Mouse (Mus musculus): ENCODE measurements around the gene Has3. TPM values are rescaled to one million over a fixed set of nuclear protein-coding genes. Genes with fewer than 3 reads are reported as not detected.
"Not testable (repeated sequence)": the region's sequence is repeated elsewhere in the genome, so short reads cannot be mapped to it uniquely, and the experiment has no call there.

Gene Has3
- polyA plus RNA-seq, 1 experiment: 2.0 TPM

DNA sequence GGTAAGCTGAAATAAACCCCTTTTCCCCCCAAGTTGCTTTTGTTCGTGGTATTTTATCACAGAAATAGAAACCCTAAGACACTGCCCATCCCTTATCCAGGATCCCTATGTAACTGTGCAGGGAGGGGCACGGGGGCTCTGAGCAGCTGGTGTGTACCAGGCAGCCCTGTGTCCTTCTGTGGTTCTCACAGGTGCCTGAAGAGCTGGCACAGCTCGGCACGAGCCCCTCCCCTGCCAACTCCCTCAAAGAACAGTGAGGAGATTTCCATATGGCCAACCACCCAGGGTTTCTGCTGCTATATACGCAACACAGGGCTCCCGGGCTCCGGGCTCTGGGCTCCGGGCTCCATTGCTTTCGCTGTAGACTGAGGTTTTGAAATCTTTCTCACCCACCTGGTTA is 4.7 kb upstream of the Has3 start:
- H3K4me1 ChIP-seq (replicated peaks; ENCODE audit: control insufficient read depth, insufficient read depth, low read length): 0 out of 2 replicates have a peak, but pooled peaks cover 2% of the 10 kb centered on the region
- WGBS: 77% methylated on average over 9 of the region's 9 CpGs
- H3K27ac ChIP-seq (ENCODE audit: control insufficient read depth, insufficient read depth, low read length): no peak overlapping the region
- H3K36me3 ChIP-seq (ENCODE audit: control insufficient read depth, insufficient read depth, low read length): no peaks in the 10 kb centered on the region
- DNase-seq: no peak
- TF ChIP-seq CTCF (IDR thresholded peaks at IDR 0.05; ENCODE audit: borderline replicate concordance, control insufficient read depth, extremely low read depth, insufficient read depth, low read length, poor library complexity): no peak
- TF ChIP-seq POLR2A (IDR thresholded peaks at IDR 0.05; ENCODE audit: control insufficient read depth, extremely low read depth, insufficient read depth, low read length, poor library complexity): no peak
- peaks cover 2% of the 10 kb centered on the region; the same call in 1 of the 2 replicates for H3K27me3 ChIP-seq (ENCODE audit: control insufficient read depth, insufficient read depth, low read length)
- no peak overlapping the region for H3K4me3 ChIP-seq (ENCODE audit: control insufficient read depth, insufficient read depth, low read length)

DNA sequence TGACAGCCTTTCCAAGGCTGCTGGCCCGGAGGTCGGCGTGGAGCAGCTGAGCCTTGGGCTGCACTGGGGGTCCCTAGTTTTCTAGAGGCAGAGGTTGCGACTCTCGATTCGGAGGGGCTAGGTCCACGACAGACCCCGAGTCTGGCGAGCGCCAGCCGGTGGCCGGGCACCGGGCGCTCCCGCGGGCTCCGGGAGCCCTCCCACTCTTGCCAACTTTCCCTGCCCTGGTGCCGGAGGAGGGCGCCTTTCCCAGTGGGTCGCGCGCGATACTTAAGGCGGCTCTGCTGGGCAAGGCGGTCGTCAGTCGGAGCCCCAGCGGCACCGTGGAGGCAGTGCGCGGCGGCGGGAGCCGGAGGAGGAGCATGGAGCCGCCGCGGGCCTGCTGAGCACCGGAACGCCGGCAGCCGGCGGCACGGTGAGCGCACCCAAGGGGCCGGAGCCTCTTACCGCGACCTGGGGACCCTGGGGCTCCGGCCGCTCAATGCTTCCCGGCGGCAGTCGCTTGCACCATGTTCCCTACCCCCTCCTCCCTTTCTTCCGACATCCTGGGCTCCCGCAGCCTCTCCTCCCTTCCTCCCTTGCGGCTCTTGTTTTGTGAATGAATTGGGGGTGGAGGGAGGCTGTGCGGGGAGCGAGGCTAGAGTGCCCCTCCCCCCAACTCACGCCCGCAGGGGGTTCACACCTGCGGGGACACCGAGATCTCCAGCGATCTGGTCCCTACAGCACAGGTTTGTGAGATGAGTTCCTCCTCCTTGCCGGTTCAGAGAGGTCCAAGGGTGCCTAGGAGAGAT is 690 bp downstream of the Has3 start:
- peak; percentile 19 for DNase-seq
- 1% methylated on average over 63 of the region's 63 CpGs for WGBS
- peaks cover 4% of the 10 kb centered on the region; the same call in 1 of the 2 replicates for H3K27me3 ChIP-seq (ENCODE audit: control insufficient read depth, insufficient read depth, low read length)
- H3K4me3 ChIP-seq (ENCODE audit: control insufficient read depth, insufficient read depth, low read length): peak overlapping the region; percentile 16
- TF ChIP-seq CTCF (IDR thresholded peaks at IDR 0.05; ENCODE audit: borderline replicate concordance, control insufficient read depth, extremely low read depth, insufficient read depth, low read length, poor library complexity): no peak
- no peak for TF ChIP-seq POLR2A (IDR thresholded peaks at IDR 0.05; ENCODE audit: control insufficient read depth, extremely low read depth, insufficient read depth, low read length, poor library complexity)
- H3K36me3 ChIP-seq (ENCODE audit: control insufficient read depth, insufficient read depth, low read length): no peaks in the 10 kb centered on the region
- no peak overlapping the region for H3K27ac ChIP-seq (ENCODE audit: control insufficient read depth, insufficient read depth, low read length)
- peaks cover 11% of the 10 kb centered on the region for H3K4me1 ChIP-seq (replicated peaks; ENCODE audit: control insufficient read depth, insufficient read depth, low read length)

DNA sequence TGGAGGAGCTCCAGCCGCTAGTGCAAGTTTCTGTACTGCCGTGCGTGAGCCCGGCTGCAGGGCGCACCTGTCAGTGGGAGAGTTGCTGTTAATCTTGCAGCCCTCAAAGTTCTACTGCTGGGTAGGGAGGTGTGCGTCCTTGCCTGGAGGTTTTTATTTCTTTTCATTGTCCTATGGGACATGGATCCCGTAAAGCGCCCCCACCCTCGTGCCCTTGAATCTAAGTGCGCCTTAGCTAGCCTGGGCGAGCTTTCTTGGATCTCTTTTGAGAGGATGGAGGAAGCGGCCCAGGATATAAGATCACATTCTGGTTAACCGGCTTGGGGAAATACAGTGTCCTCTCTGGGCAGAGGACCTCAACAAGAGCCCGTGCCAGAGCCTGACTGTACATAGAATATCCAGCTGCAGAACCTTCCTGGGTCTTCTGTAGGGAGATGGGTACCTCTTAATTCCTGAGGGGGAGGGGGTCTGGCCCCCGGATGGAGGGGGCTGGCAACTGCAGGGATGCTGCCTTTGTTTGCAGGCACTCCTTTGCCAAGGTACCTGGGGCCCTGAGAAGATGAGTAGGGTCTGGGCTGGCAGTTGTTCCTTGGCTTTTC is 1.4 kb downstream of the Has3 start:
- Histone ChIP-seq H3K4me3 (ENCODE audit: control insufficient read depth, insufficient read depth, low read length) (no peak overlapping the region; the same call in 1 of the 2 replicates), H3K4me1 (replicated peaks; ENCODE audit: control insufficient read depth, insufficient read depth, low read length) (peaks cover 11% of the 10 kb centered on the region), H3K36me3 (ENCODE audit: control insufficient read depth, insufficient read depth, low read length) (no peaks in the 10 kb centered on the region), H3K27me3 (ENCODE audit: control insufficient read depth, insufficient read depth, low read length) (peaks cover 4% of the 10 kb centered on the region; the same call in 1 of the 2 replicates), H3K27ac (ENCODE audit: control insufficient read depth, insufficient read depth, low read length) (no peak overlapping the region)
- no peak for DNase-seq
- 7% methylated on average over 15 of the region's 15 CpGs for WGBS
- TF ChIP-seq CTCF (IDR thresholded peaks at IDR 0.05; ENCODE audit: borderline replicate concordance, control insufficient read depth, extremely low read depth, insufficient read depth, low read length, poor library complexity): no peak
- TF ChIP-seq POLR2A (IDR thresholded peaks at IDR 0.05; ENCODE audit: control insufficient read depth, extremely low read depth, insufficient read depth, low read length, poor library complexity): no peak

DNA sequence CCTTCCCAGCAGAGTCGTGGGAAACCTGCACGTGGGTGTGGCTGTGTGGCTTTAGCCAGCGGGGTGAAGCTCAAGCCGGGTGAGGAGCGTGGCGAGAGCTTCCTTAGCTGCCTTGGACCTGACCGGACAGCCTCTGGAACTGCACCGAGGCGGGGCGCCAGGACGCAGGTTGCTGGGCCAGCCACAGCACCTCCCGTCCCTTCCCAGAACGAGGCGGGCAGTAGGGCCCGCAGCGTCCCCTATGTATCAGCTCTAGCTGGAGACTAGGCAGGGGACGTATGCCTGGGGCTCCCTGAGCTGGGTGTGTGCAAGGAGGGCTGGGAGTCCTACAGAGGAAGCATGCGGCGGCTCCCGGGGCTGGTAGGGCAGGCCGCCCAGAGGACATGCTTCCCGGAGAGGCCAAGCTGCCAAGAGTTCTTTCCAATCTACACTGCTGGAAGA is 1.9 kb downstream of the Has3 start:
- DNase-seq: no peak
- H3K4me3 ChIP-seq (ENCODE audit: control insufficient read depth, insufficient read depth, low read length): no peak overlapping the region
- 6% methylated on average over 22 of the region's 22 CpGs for WGBS
- H3K27ac ChIP-seq (ENCODE audit: control insufficient read depth, insufficient read depth, low read length): no peak overlapping the region
- peaks cover 11% of the 10 kb centered on the region for H3K4me1 ChIP-seq (replicated peaks; ENCODE audit: control insufficient read depth, insufficient read depth, low read length)
- TF ChIP-seq CTCF (IDR thresholded peaks at IDR 0.05; ENCODE audit: borderline replicate concordance, control insufficient read depth, extremely low read depth, insufficient read depth, low read length, poor library complexity) (no peak), POLR2A (IDR thresholded peaks at IDR 0.05; ENCODE audit: control insufficient read depth, extremely low read depth, insufficient read depth, low read length, poor library complexity) (no peak)
- peaks cover 4% of the 10 kb centered on the region; the same call in 1 of the 2 replicates for H3K27me3 ChIP-seq (ENCODE audit: control insufficient read depth, insufficient read depth, low read length)
- no peaks in the 10 kb centered on the region for H3K36me3 ChIP-seq (ENCODE audit: control insufficient read depth, insufficient read depth, low read length)

DNA sequence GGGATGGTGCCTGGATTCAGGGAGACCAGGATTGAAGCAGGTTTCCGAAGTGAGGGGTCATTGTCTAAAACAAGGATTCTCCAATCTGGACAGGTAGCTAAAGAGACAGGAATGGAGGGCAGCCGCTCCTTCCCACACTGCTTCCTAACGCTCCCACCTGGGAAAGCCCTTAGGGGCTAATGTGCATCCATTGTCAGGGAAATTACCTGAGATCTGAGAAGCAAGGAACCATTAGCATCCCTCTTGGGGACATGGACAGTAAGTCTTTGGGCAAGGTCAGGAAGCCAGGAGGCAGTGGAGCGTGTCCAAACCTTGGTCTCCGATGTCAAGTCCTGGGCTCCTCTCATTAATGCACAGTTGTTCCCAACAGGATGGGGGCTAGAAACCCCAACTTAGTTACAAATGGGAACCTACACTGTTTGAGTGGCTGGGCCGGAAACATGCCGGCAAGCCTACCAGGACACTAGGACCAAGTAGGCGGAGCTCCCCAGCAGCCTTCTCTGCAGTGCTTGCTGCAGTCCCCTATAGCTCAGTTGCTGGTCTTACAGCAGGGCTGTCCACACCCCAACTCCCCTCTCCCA is 2.5 kb downstream of the Has3 start:
- Histone ChIP-seq H3K36me3 (ENCODE audit: control insufficient read depth, insufficient read depth, low read length) (no peaks in the 10 kb centered on the region), H3K4me1 (replicated peaks; ENCODE audit: control insufficient read depth, insufficient read depth, low read length) (peaks cover 11% of the 10 kb centered on the region), H3K27me3 (ENCODE audit: control insufficient read depth, insufficient read depth, low read length) (peaks cover 4% of the 10 kb centered on the region; the same call in 1 of the 2 replicates), H3K4me3 (ENCODE audit: control insufficient read depth, insufficient read depth, low read length) (no peak overlapping the region), H3K27ac (ENCODE audit: control insufficient read depth, insufficient read depth, low read length) (no peak overlapping the region)
- TF ChIP-seq POLR2A (IDR thresholded peaks at IDR 0.05; ENCODE audit: control insufficient read depth, extremely low read depth, insufficient read depth, low read length, poor library complexity) (no peak), CTCF (IDR thresholded peaks at IDR 0.05; ENCODE audit: borderline replicate concordance, control insufficient read depth, extremely low read depth, insufficient read depth, low read length, poor library complexity) (no peak)
- WGBS: 63% methylated on average over 8 of the region's 8 CpGs
- no peak for DNase-seq

DNA sequence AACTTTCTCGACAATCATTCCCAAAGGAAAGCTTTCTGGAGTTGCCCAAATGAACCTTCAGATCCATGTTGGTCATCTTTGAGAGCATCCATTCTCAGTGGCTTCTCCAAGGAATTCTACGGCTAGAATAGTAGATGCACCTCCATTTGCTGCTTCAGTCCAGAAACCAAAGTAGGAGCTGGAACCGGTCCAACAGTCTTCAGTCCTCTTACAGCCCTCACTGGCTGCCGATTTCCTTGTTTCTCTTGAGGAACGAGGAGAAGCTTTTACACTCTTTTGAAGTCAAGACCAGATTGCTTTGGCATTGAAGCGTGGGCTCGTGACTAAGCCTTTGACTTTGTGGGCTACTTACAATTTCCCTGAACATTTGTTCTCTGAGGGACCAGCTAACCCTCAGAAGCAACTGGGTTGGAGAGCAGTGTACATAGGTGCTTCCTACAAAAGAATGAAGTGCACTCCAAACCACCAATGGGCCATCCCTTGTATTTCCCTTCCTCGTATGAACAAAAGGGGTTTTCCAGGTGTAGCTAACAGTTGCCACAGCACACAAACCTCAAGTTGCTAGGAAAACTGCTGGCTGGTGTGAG is 10.2 kb downstream of the Has3 start:
- Histone ChIP-seq H3K36me3 (ENCODE audit: control insufficient read depth, insufficient read depth, low read length) (peaks cover 25% of the 10 kb centered on the region), H3K4me1 (replicated peaks; ENCODE audit: control insufficient read depth, insufficient read depth, low read length) (no peaks in the 10 kb centered on the region), H3K4me3 (ENCODE audit: control insufficient read depth, insufficient read depth, low read length) (no peak overlapping the region), H3K27ac (ENCODE audit: control insufficient read depth, insufficient read depth, low read length) (no peak overlapping the region), H3K27me3 (ENCODE audit: control insufficient read depth, insufficient read depth, low read length) (no peaks in the 10 kb centered on the region)
- no peak for DNase-seq
- 90% methylated on average over 8 of the region's 8 CpGs for WGBS
- TF ChIP-seq POLR2A (IDR thresholded peaks at IDR 0.05; ENCODE audit: control insufficient read depth, extremely low read depth, insufficient read depth, low read length, poor library complexity) (no peak), CTCF (IDR thresholded peaks at IDR 0.05; ENCODE audit: borderline replicate concordance, control insufficient read depth, extremely low read depth, insufficient read depth, low read length, poor library complexity) (no peak)

DNA sequence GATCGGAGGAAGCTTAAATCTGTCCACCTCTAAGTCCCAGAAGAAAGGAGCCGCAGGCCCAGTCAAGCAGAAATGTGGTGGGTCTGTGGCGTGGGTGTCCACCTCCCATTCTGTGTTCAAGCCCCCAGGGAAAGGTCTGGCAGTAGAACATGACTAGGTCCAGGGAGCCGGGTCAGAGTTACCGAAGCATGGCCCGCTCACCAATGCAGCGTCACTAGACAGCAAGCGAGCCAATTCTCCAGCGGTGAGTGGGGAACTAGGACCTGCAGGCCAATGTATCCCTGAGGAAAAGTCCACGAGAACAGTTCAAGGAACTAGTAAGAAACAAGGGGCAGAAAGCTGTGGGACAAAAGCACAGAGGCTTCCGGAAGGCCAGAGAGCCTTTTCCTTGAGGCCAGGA is 14.1 kb downstream of the Has3 start:
- H3K27ac ChIP-seq (ENCODE audit: control insufficient read depth, insufficient read depth, low read length); DNase-seq; H3K4me3 ChIP-seq (ENCODE audit: control insufficient read depth, insufficient read depth, low read length); H3K4me1 ChIP-seq (replicated peaks; ENCODE audit: control insufficient read depth, insufficient read depth, low read length); H3K27me3 ChIP-seq (ENCODE audit: control insufficient read depth, insufficient read depth, low read length): not testable (repeated sequence)
- H3K36me3 ChIP-seq (ENCODE audit: control insufficient read depth, insufficient read depth, low read length): peaks cover 37% of the 10 kb centered on the region
- 97% methylated on average over 11 of the region's 11 CpGs for WGBS

DNA sequence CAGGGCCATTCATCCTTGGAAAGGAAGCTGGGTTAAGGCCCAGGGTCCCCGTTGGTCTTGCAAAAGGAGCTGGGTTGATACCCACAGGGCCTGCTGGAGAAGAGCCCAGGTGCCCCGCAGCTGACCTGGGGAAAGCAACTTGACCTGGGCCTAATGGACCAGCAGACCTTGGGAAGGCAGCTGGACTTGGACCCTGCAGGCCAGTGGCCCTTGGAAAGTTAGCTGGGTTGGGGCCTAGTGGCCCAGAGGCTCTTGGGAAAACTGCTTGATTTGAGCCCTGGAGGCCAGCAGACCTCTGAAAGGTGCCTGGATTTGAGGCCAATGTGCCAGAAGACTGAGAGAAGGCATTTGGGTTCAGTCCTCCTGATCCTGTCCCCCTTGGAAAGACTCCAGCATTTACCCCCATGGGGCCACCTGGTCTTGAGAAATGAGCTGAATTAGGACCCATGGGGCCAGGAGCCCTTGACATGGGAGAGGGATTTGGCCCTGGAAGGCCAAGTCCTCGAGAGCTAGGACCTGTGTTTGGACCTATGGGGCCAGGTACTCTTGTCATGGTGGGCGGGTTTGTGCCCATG is 14.9 kb downstream of the Has3 start:
- not testable (repeated sequence) for H3K27ac ChIP-seq (ENCODE audit: control insufficient read depth, insufficient read depth, low read length); DNase-seq; H3K27me3 ChIP-seq (ENCODE audit: control insufficient read depth, insufficient read depth, low read length); H3K4me3 ChIP-seq (ENCODE audit: control insufficient read depth, insufficient read depth, low read length); H3K4me1 ChIP-seq (replicated peaks; ENCODE audit: control insufficient read depth, insufficient read depth, low read length)
- H3K36me3 ChIP-seq (ENCODE audit: control insufficient read depth, insufficient read depth, low read length): peaks cover 32% of the 10 kb centered on the region
- 97% methylated on average over 4 of the region's 4 CpGs for WGBS

Measured in thymus, adult 2 months (tissue).